Mouse (Mus musculus) spleen, adult 2 months (tissue): ENCODE results near the gene Skp2.

ENCODE experiments used
- CTCF ChIP-seq: fragments of 200-500 bp; IDR thresholded peaks from 2 replicates; pipeline ENCODE4 v1.5.1; 2011; ENCODE audit warnings: mild to moderate bottlenecking, inconsistent platforms; ENCODE audit not compliant: insufficient read depth, insufficient read length, insufficient replicate concordance; ENCODE audit errors: extremely low read depth
- POLR2A ChIP-seq: fragments of 200-500 bp; IDR thresholded peaks from 2 replicates; pipeline ENCODE4 v1.6.1; 2011; ENCODE audit warnings: low read depth, low read length, inconsistent platforms

DNA sequence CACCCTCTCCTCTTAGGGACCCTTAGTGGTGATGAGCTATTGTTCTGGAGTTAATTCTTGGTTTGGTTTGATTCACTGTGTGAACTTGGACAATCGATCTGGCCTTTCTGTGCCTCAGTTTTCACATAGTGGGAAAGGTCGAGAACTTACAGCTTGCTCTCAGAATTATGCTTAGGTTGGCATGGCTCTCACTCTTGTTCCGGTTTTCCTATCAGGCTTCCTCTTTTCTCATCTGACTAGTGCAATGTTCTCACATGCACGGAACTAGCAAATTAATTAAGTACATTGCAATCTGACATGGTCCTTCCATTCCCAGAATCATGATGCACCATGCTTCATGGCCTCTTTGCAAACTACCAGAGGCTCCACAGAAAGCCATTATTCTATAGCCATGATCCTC, 32.2 kb downstream of the Skp2 start:
- TF ChIP-seq POLR2A (no peak), CTCF (no peak)
